Mouse (Mus musculus) brain, embryonic 14.5 days (tissue): Measurements from ENCODE around the gene Gpx5. TPM values are rescaled to one million over a fixed set of nuclear protein-coding genes. Genes with fewer than 3 reads are reported as not detected.
A peak's percentile ranks its signal among the peaks of the same experiment; 100 is the strongest.

ENCODE experiments used
- DNase-seq: peaks from one replicate; pipeline ENCODE4 v3.0.0-alpha.2; 2011; ENCODE audit warnings: low read depth
- CTCF ChIP-seq: fragments of 200-500 bp; IDR thresholded peaks from 2 replicates; pipeline ENCODE4 v1.5.1; 2012; ENCODE audit warnings: inconsistent platforms, mild to moderate bottlenecking, moderate library complexity, borderline replicate concordance; ENCODE audit not compliant: insufficient read depth, insufficient read length; ENCODE audit errors: extremely low read depth
- POLR2A ChIP-seq: fragments of 200-500 bp; IDR thresholded peaks from 2 replicates; pipeline ENCODE4 v1.6.1; 2012; ENCODE audit warnings: mild to moderate bottlenecking, inconsistent platforms, borderline replicate concordance; ENCODE audit not compliant: poor library complexity, insufficient read depth, insufficient read length, severe bottlenecking; ENCODE audit errors: extremely low read depth
- polyA plus RNA-seq: library from polyadenylated mRNA; depleted of rRNA; stranded (reverse); fragments of >200 nt; gene quantifications from 2 replicates; pipeline ENCODE4 v1.2.3, GENCODE M21; 2012; rRNA removed

Gpx5 gene
- polyA plus RNA-seq, result 0.08 TPM in 2 replicates

GRCm38 (mm10) chr13:21292631-21293030, at the start of gene Gpx5:
Gene Gpx5, minus strand, starts transcription at chr13:21292731.
- TF ChIP-seq CTCF (no peak), POLR2A (no peak)
- DNase-seq, result no peak

GRCm38 (mm10) chr13:21327424-21327823, 34.9 kb upstream of the Gpx5 start:
- DNase-seq, result peak; percentile 34
- TF ChIP-seq POLR2A (no peak), CTCF (no peak)

GRCm38 (mm10) chr13:21326657-21327211, 34.2 kb upstream of the Gpx5 start:
- TF ChIP-seq CTCF (peak; percentile 91), POLR2A (no peak)
- peak; percentile 91 for DNase-seq

GRCm38 (mm10) chr13:21326191-21326590, 33.7 kb upstream of the Gpx5 start:
- TF ChIP-seq CTCF (peak; percentile 39; the same call in 1 of the 2 replicates), POLR2A (no peak)
- peak; percentile 45 for DNase-seq

- TF ChIP-seq POLR2A (no peak), CTCF (no peak)
These were observed 30.9 kb upstream of the Gpx5 start for GRCm38 (mm10) chr13:21323405-21323804.

GRCm38 (mm10) chr13:21322509-21323375, 30.2 kb upstream of the Gpx5 start:
- DNase-seq, result peak; percentile 66
- TF ChIP-seq POLR2A (no peak), CTCF (no peak)

More at GRCm38 (mm10) chr13:21323405-21323804, 30.9 kb upstream of the Gpx5 start:
- no peak for DNase-seq

- TF ChIP-seq POLR2A, result no peak
- no peak for TF ChIP-seq CTCF
- DNase-seq, result peak; percentile 35
These were observed 29.5 kb upstream of the Gpx5 start for GRCm38 (mm10) chr13:21321890-21322494.

- DNase-seq, result no peak
- TF ChIP-seq POLR2A, result no peak
- TF ChIP-seq CTCF, result no peak
These were observed 27.7 kb upstream of the Gpx5 start for GRCm38 (mm10) chr13:21320262-21320661.

GRCm38 (mm10) chr13:21313903-21314302, 21.4 kb upstream of the Gpx5 start:
- no peak for TF ChIP-seq CTCF
- TF ChIP-seq POLR2A, result no peak
- no peak for DNase-seq

GRCm38 (mm10) chr13:21312854-21313253, 20.3 kb upstream of the Gpx5 start:
- TF ChIP-seq POLR2A, result no peak
- TF ChIP-seq CTCF, result no peak
- DNase-seq, result no peak

- no peak for DNase-seq
- TF ChIP-seq POLR2A, result no peak
- no peak for TF ChIP-seq CTCF
These were observed 19.4 kb upstream of the Gpx5 start, which contains the start of gene Gpx6 for GRCm38 (mm10) chr13:21311926-21312325. Gene Gpx6, plus strand, starts transcription at chr13:21312125.
